Mouse (Mus musculus): ENCODE measurements around the gene Fam3c. TPM values are rescaled to one million over a fixed set of nuclear protein-coding genes. Genes with fewer than 3 reads are reported as not detected.
"Not testable (repeated sequence)": the region's sequence is repeated elsewhere in the genome, so short reads cannot be mapped to it uniquely, and the experiment has no call there.

Gene Fam3c
- polyA plus RNA-seq, 1 experiment, result 84.3 TPM

- no peaks in the 10 kb centered on the region for H3K4me1 ChIP-seq (ENCODE audit: control insufficient read depth, insufficient read depth, low read length)
These were observed 88.0 kb downstream of the Fam3c start for GRCm38 (mm10) chr6:22267807-22268667.

GRCm38 (mm10) chr6:22266018-22266417 lies 90.0 kb downstream of the Fam3c start:
- TF ChIP-seq POLR2A (IDR thresholded peaks at IDR 0.05; ENCODE audit: insufficient read depth, low read length) (no peak), EP300 (IDR thresholded peaks at IDR 0.05; ENCODE audit: insufficient read depth, low read depth, low read length) (no peak), CTCF (IDR thresholded peaks at IDR 0.05; ENCODE audit: low read depth, low read length) (no peak)
- Histone ChIP-seq H3K9me3 (replicated peaks; ENCODE audit: control insufficient read depth, insufficient read depth, low read length, poor library complexity, severe bottlenecking) (no peaks in the 10 kb centered on the region), H3K4me1 (ENCODE audit: control insufficient read depth, insufficient read depth, low read length) (no peaks in the 10 kb centered on the region), H3K9ac (ENCODE audit: low read depth, poor library complexity, severe bottlenecking) (no peak overlapping the region), H3K36me3 (ENCODE audit: control insufficient read depth, insufficient read depth, low read length, poor library complexity, severe bottlenecking) (no peaks in the 10 kb centered on the region), H3K27me3 (ENCODE audit: control insufficient read depth, insufficient read depth, low read length, poor library complexity, severe bottlenecking) (no peaks in the 10 kb centered on the region), H3K27ac (ENCODE audit: insufficient read depth, low read length) (no peak overlapping the region), H3K4me3 (ENCODE audit: low read depth, low read length) (no peak overlapping the region)

More at GRCm38 (mm10) chr6:22267807-22268667, 88.0 kb downstream of the Fam3c start:
- Histone ChIP-seq H3K27me3 (ENCODE audit: control insufficient read depth, insufficient read depth, low read length, poor library complexity, severe bottlenecking) (no peaks in the 10 kb centered on the region), H3K9me3 (replicated peaks; ENCODE audit: control insufficient read depth, insufficient read depth, low read length, poor library complexity, severe bottlenecking) (no peaks in the 10 kb centered on the region), H3K9ac (ENCODE audit: low read depth, poor library complexity, severe bottlenecking) (no peak overlapping the region), H3K27ac (ENCODE audit: insufficient read depth, low read length) (no peak overlapping the region), H3K4me3 (ENCODE audit: low read depth, low read length) (no peak overlapping the region), H3K36me3 (ENCODE audit: control insufficient read depth, insufficient read depth, low read length, poor library complexity, severe bottlenecking) (no peaks in the 10 kb centered on the region)
- TF ChIP-seq POLR2A (IDR thresholded peaks at IDR 0.05; ENCODE audit: insufficient read depth, low read length), result no peak
- no peak for TF ChIP-seq EP300 (IDR thresholded peaks at IDR 0.05; ENCODE audit: insufficient read depth, low read depth, low read length)
- TF ChIP-seq CTCF (IDR thresholded peaks at IDR 0.05; ENCODE audit: low read depth, low read length), result no peak

- H3K9ac ChIP-seq (ENCODE audit: low read depth, poor library complexity, severe bottlenecking); H3K9me3 ChIP-seq (replicated peaks; ENCODE audit: control insufficient read depth, insufficient read depth, low read length, poor library complexity, severe bottlenecking); H3K4me1 ChIP-seq (ENCODE audit: control insufficient read depth, insufficient read depth, low read length); H3K27me3 ChIP-seq (ENCODE audit: control insufficient read depth, insufficient read depth, low read length, poor library complexity, severe bottlenecking); H3K27ac ChIP-seq (ENCODE audit: insufficient read depth, low read length); H3K4me3 ChIP-seq (ENCODE audit: low read depth, low read length); H3K36me3 ChIP-seq (ENCODE audit: control insufficient read depth, insufficient read depth, low read length, poor library complexity, severe bottlenecking): not testable (repeated sequence)
These were observed 91.9 kb downstream of the Fam3c start for GRCm38 (mm10) chr6:22264094-22264493.

GRCm38 (mm10) chr6:22262519-22262918 lies 93.5 kb downstream of the Fam3c start:
- TF ChIP-seq CTCF (IDR thresholded peaks at IDR 0.05; ENCODE audit: low read depth, low read length) (no peak), EP300 (IDR thresholded peaks at IDR 0.05; ENCODE audit: insufficient read depth, low read depth, low read length) (no peak), POLR2A (IDR thresholded peaks at IDR 0.05; ENCODE audit: insufficient read depth, low read length) (no peak)
- Histone ChIP-seq H3K36me3 (ENCODE audit: control insufficient read depth, insufficient read depth, low read length, poor library complexity, severe bottlenecking) (no peaks in the 10 kb centered on the region), H3K27ac (ENCODE audit: insufficient read depth, low read length) (no peak overlapping the region), H3K4me1 (ENCODE audit: control insufficient read depth, insufficient read depth, low read length) (no peaks in the 10 kb centered on the region), H3K4me3 (ENCODE audit: low read depth, low read length) (no peak overlapping the region), H3K27me3 (ENCODE audit: control insufficient read depth, insufficient read depth, low read length, poor library complexity, severe bottlenecking) (no peaks in the 10 kb centered on the region; the same call in 1 of the 2 replicates), H3K9ac (ENCODE audit: low read depth, poor library complexity, severe bottlenecking) (no peak overlapping the region), H3K9me3 (replicated peaks; ENCODE audit: control insufficient read depth, insufficient read depth, low read length, poor library complexity, severe bottlenecking) (no peaks in the 10 kb centered on the region)

GRCm38 (mm10) chr6:22258784-22259183 lies 97.3 kb downstream of the Fam3c start:
- H3K4me1 ChIP-seq (ENCODE audit: control insufficient read depth, insufficient read depth, low read length), result no peaks in the 10 kb centered on the region
- no peak overlapping the region for H3K4me3 ChIP-seq (ENCODE audit: low read depth, low read length)
- H3K9me3 ChIP-seq (replicated peaks; ENCODE audit: control insufficient read depth, insufficient read depth, low read length, poor library complexity, severe bottlenecking), result no peaks in the 10 kb centered on the region
- H3K27me3 ChIP-seq (ENCODE audit: control insufficient read depth, insufficient read depth, low read length, poor library complexity, severe bottlenecking), result no peaks in the 10 kb centered on the region; the same call in 1 of the 2 replicates
- no peak overlapping the region for H3K9ac ChIP-seq (ENCODE audit: low read depth, poor library complexity, severe bottlenecking)
- TF ChIP-seq CTCF (IDR thresholded peaks at IDR 0.05; ENCODE audit: low read depth, low read length) (no peak), POLR2A (IDR thresholded peaks at IDR 0.05; ENCODE audit: insufficient read depth, low read length) (no peak), EP300 (IDR thresholded peaks at IDR 0.05; ENCODE audit: insufficient read depth, low read depth, low read length) (no peak)
- H3K36me3 ChIP-seq (ENCODE audit: control insufficient read depth, insufficient read depth, low read length, poor library complexity, severe bottlenecking), result no peaks in the 10 kb centered on the region
- no peak overlapping the region for H3K27ac ChIP-seq (ENCODE audit: insufficient read depth, low read length)

Other genes starting within 250 kb of the Fam3c start
- 0.27 TPM in 1 of 2 replicates, not detected in the other for gene Wnt16, start 68.0 kb downstream of the Fam3c start, polyA plus RNA-seq (2011; ENCODE audit: insufficient read depth, insufficient read length, low read depth, missing spikeins)